Mouse (Mus musculus) megakaryocyte, embryonic 14.5 days (primary cell): ENCODE results near the gene Fgf18.

ENCODE experiments used
- FLI1 ChIP-seq: IDR thresholded peaks from 2 replicates; pipeline ENCODE4 v1.6.1; 2012; ENCODE audit warnings: low read length, inconsistent platforms, mixed read lengths
- GATA1 ChIP-seq: IDR thresholded peaks from 3 replicates; pipeline ENCODE4 v1.6.1; 2012; ENCODE audit warnings: mixed read lengths, low read length, inconsistent platforms, borderline replicate concordance

DNA sequence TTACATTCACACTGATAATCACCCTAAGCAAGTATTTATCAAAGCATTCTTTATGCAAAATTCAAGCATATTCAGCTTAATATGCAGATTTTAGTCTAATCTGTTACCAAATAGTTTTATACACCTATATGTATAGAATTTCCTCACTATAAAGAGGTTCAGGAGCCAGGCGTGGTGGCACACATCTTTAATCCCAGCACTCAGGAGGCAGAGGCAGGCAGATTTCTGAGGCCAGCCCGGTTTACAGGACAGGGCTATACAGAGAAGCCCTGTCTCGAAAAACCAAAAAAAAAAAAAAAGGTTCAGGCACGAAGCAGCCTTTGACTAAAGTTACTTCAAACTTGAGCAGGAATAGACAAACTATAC, 4.6 kb upstream of the Fgf18 start:
- no peak for TF ChIP-seq FLI1
- TF ChIP-seq GATA1, result no peak
